Mouse (Mus musculus) heart, embryonic 16.5 days (tissue): ENCODE measurements at regions not wholly inside any gene's neighbourhood (a gene's known extent, or its start where the extent isn't known, plus 50 kb on each side); places are given as distances from the start of the nearest gene placed in this dataset.

ENCODE experiments used
- ATAC-seq: fragments of 200-750 bp; cut with Nextera tagmentation; replicated peaks from 2 replicates; pipeline ENCODE4 v1.8.0; 2017; ENCODE audit warnings: moderate number of reproducible peaks; ENCODE audit not compliant: insufficient read depth, low FRiP score; ENCODE audit errors: extremely low read depth
- H3K27ac ChIP-seq: fragments of 300-500 bp; sonication (generic); 2 replicates; pipeline ENCODE4 v1.5.1; 2014; ENCODE audit warnings: mild to moderate bottlenecking, low read length, control low read depth, moderate library complexity
- H3K27me3 ChIP-seq: fragments of 300-500 bp; sonication (generic); 2 replicates; pipeline ENCODE4 v1.6.1; 2014; ENCODE audit warnings: low read length, mixed read lengths; ENCODE audit not compliant: control insufficient read depth, insufficient read depth
- H3K36me3 ChIP-seq: fragments of 300-500 bp; sonication (generic); 2 replicates; pipeline ENCODE4 v1.6.1; 2014; ENCODE audit not compliant: control insufficient read depth, insufficient read depth
- H3K4me1 ChIP-seq: fragments of 300-500 bp; sonication (generic); 2 replicates; pipeline ENCODE4 v1.6.1; 2014; ENCODE audit warnings: low read length, mixed read lengths; ENCODE audit not compliant: control insufficient read depth, insufficient read depth
- H3K4me2 ChIP-seq: fragments of 300-500 bp; sonication (generic); 2 replicates; pipeline ENCODE4 v1.6.1; 2014; ENCODE audit warnings: low read depth, mild to moderate bottlenecking, control low read depth, low read length
- H3K4me3 ChIP-seq: fragments of 300-500 bp; sonication (generic); 2 replicates; pipeline ENCODE4 v1.5.1; 2014; ENCODE audit warnings: mild to moderate bottlenecking, control low read depth, low read length
- H3K9ac ChIP-seq: fragments of 300-500 bp; sonication (generic); 2 replicates; pipeline ENCODE4 v1.6.1; 2014; ENCODE audit warnings: low read length, control low read depth
- H3K9me3 ChIP-seq: fragments of 300-500 bp; sonication (generic); replicated peaks from 2 replicates; pipeline ENCODE4 v1.6.1; 2016; ENCODE audit warnings: low read length; ENCODE audit not compliant: control insufficient read depth
- WGBS: fragments of 180-500 bp; shearing (Covaris S2); extraction: QIAGEN DNeasy Blood & Tissue Kit; methylation state at CpG from one replicate; pipeline ENCODE4 v1.1.7; 2014; 5-methylcytosine and 5-hydroxymethylcytosine counted together

DNA sequence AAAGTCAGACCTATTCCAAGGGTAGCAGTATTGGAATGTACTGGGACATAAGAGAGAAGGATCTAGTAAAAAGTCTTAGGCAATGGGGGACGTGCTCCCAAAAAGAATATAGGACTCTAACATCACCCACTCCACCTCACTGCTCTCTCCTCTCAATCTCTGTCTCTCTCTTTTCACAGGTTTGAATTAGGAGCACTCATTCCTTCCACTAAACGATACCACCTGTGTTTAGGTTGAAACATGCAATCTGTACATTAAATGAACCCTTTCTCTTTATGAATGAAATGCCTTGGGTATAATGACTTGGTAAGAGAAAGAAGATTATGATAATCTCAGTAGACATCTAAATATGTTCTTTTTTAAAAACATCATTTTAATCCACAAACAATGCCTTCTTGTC is 129.4 kb downstream of the Zpld1 start:
- H3K4me1 ChIP-seq = no peaks in the 10 kb centered on the region
- no peaks in the 10 kb centered on the region for H3K36me3 ChIP-seq
- no peaks in the 10 kb centered on the region for H3K9me3 ChIP-seq
- H3K9ac ChIP-seq = no peak overlapping the region
- no peak overlapping the region for H3K4me3 ChIP-seq
- no peak overlapping the region for H3K27ac ChIP-seq
- no peaks in the 10 kb centered on the region for H3K27me3 ChIP-seq
- WGBS = 79% methylated on average over 2 of the region's 2 CpGs
- no peak overlapping the region for H3K4me2 ChIP-seq
- ATAC-seq = no peak

DNA sequence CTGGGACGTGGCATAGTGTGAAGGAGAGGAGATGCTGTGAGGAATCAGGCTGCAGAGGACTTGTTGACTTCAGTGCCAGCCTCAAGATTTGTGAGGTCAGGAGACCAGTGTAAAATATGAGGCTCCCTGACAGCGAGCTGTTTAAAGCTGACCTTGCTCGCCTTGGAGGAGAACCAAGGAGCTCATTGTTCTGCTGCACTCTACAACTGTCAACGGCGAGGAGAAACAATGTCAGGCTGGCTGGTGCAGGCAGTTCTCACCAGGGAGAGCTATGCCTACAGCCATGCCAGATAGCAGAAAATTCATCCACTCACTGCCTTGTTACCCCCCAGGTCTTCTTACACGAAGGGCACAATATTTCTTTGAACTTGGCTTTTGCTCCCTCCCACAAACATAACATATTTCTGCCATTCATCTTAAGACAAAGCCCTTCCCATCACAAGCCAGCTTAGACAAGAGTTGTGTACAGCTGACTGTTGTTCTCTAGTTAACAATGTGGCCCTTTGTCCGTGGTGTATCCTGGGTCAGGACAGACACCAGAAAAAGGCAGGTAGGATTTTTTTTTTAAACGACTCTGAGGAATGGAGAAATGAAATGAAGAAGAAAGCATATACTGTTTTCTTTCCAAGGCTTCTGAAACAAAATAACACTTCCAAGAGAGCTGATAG is 131.5 kb downstream of the Zpld1 start:
- Histone ChIP-seq H3K9ac (no peak overlapping the region), H3K27me3 (no peaks in the 10 kb centered on the region), H3K9me3 (no peaks in the 10 kb centered on the region), H3K4me2 (no peak overlapping the region), H3K4me1 (no peaks in the 10 kb centered on the region), H3K36me3 (no peaks in the 10 kb centered on the region), H3K27ac (no peak overlapping the region), H3K4me3 (no peak overlapping the region)
- WGBS = 55% methylated on average over 8 of the region's 8 CpGs
- no peak for ATAC-seq

- no peaks in the 10 kb centered on the region for H3K36me3 ChIP-seq
- H3K9me3 ChIP-seq = no peaks in the 10 kb centered on the region
- H3K4me3 ChIP-seq = no peak overlapping the region
- ATAC-seq = no peak
- 63% methylated on average over 6 of the region's 6 CpGs for WGBS
- no peak overlapping the region for H3K9ac ChIP-seq
- no peak overlapping the region for H3K27ac ChIP-seq
- H3K27me3 ChIP-seq = no peaks in the 10 kb centered on the region
- H3K4me2 ChIP-seq = no peak overlapping the region
- no peaks in the 10 kb centered on the region for H3K4me1 ChIP-seq
These were observed 134.9 kb downstream of the Zpld1 start for GRCm38 (mm10) chr16:55162926-55163325.

DNA sequence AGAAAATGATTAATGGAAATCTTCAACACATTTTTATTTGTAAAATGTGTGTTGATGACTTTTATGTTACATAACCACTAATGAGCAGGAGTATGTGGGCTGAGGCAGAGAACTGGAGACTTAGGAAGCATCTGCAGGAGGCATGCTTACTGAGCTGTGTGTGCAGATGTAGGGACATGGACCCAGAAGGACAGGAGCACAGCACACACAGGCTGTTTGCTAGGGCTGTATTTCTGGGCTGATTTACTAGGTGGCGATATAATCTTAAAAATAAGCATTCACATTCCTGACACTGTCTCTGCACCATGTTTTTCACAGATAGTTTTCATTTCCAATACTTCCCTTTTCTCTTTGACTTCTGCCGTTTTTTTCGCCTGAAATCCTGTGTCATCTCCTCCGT is 146.1 kb downstream of the Zpld1 start:
- no peaks in the 10 kb centered on the region for H3K4me1 ChIP-seq
- WGBS = 32% methylated on average over 4 of the region's 4 CpGs
- ATAC-seq = no peak
- H3K9me3 ChIP-seq = no peaks in the 10 kb centered on the region
- no peak overlapping the region for H3K27ac ChIP-seq
- H3K4me3 ChIP-seq = no peak overlapping the region
- H3K4me2 ChIP-seq = no peak overlapping the region
- no peaks in the 10 kb centered on the region for H3K27me3 ChIP-seq
- no peak overlapping the region for H3K9ac ChIP-seq
- no peaks in the 10 kb centered on the region for H3K36me3 ChIP-seq

- Histone ChIP-seq H3K4me1 (no peaks in the 10 kb centered on the region), H3K27me3 (no peaks in the 10 kb centered on the region), H3K4me2 (no peak overlapping the region), H3K36me3 (no peaks in the 10 kb centered on the region), H3K27ac (no peak overlapping the region), H3K9ac (no peak overlapping the region), H3K4me3 (no peak overlapping the region), H3K9me3 (no peaks in the 10 kb centered on the region)
- WGBS = 86% methylated on average over 6 of the region's 6 CpGs
- no peak for ATAC-seq
These were observed 155.2 kb downstream of the Zpld1 start for GRCm38 (mm10) chr16:55142431-55143173.

GRCm38 (mm10) chr16:55134961-55135360 is 162.8 kb downstream of the Zpld1 start:
- H3K9me3 ChIP-seq = no peaks in the 10 kb centered on the region
- H3K36me3 ChIP-seq = no peaks in the 10 kb centered on the region
- H3K9ac ChIP-seq = no peak overlapping the region
- no peak overlapping the region for H3K27ac ChIP-seq
- no peak overlapping the region for H3K4me3 ChIP-seq
- H3K4me1 ChIP-seq = no peaks in the 10 kb centered on the region
- H3K27me3 ChIP-seq = no peaks in the 10 kb centered on the region
- no peak overlapping the region for H3K4me2 ChIP-seq
- no peak for ATAC-seq

GRCm38 (mm10) chr16:55097651-55098050 is 200.1 kb downstream of the Zpld1 start:
- WGBS = 83% methylated on average over 1 of the region's 1 CpGs
- no peak overlapping the region for H3K27ac ChIP-seq
- H3K27me3 ChIP-seq = no peaks in the 10 kb centered on the region
- H3K36me3 ChIP-seq = no peaks in the 10 kb centered on the region
- H3K4me3 ChIP-seq = no peak overlapping the region
- no peaks in the 10 kb centered on the region for H3K9me3 ChIP-seq
- no peak overlapping the region for H3K4me2 ChIP-seq
- H3K4me1 ChIP-seq = no peaks in the 10 kb centered on the region
- no peak for ATAC-seq
- H3K9ac ChIP-seq = no peak overlapping the region

DNA sequence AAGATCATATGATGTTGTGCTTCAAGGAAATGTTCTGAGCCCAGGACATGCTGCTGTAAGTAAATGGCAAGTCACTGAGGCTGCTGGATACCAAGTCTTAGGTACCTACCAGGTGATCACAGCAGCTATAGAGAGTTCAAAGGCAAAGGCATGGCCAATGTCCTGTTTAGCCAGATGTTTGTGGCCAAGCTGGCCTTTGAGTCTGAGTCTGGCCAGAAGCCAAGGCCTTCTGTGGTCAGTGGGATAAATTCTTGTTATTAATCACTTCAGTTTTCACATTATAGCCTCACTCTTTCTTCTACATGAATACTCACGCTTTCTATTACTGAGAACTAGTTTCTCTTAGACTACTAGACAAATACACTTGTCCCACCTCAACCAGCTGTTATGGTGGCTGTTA is 210.3 kb downstream of the Zpld1 start:
- WGBS = 65% methylated on average over 1 of the region's 1 CpGs

GRCm38 (mm10) chr16:55076172-55076571 is 221.6 kb downstream of the Zpld1 start:
- Histone ChIP-seq H3K27me3 (no peaks in the 10 kb centered on the region), H3K4me2 (no peak overlapping the region), H3K4me1 (no peaks in the 10 kb centered on the region), H3K27ac (no peak overlapping the region), H3K36me3 (no peaks in the 10 kb centered on the region), H3K9me3 (no peaks in the 10 kb centered on the region), H3K9ac (no peak overlapping the region), H3K4me3 (no peak overlapping the region)
- WGBS = 68% methylated on average over 1 of the region's 1 CpGs
- no peak for ATAC-seq

More for the DNA sequence above, 210.3 kb downstream of the Zpld1 start:
- no peak for ATAC-seq
- H3K9ac ChIP-seq = no peak overlapping the region
- no peak overlapping the region for H3K4me3 ChIP-seq
- H3K36me3 ChIP-seq = no peaks in the 10 kb centered on the region
- no peak overlapping the region for H3K27ac ChIP-seq
- H3K9me3 ChIP-seq = no peaks in the 10 kb centered on the region
- H3K4me2 ChIP-seq = no peak overlapping the region
- H3K27me3 ChIP-seq = no peaks in the 10 kb centered on the region
- no peaks in the 10 kb centered on the region for H3K4me1 ChIP-seq
